Mouse (Mus musculus) forebrain, embryonic 14.5 days (tissue): ENCODE results near the gene Bicra. TPM values are rescaled to one million over a fixed set of nuclear protein-coding genes. Genes with fewer than 3 reads are reported as not detected.
A peak's percentile ranks its signal among the peaks of the same experiment; 100 is the strongest.

Source experiments
- ATAC-seq: fragments of 200-750 bp; cut with Nextera tagmentation; 2 replicates; pipeline ENCODE4 v1.8.0; 2017; ENCODE audit warnings: mild to moderate bottlenecking, moderate library complexity
- DNase-seq: peaks from one replicate; pipeline ENCODE4 v3.0.0-alpha.2; 2015; ENCODE audit warnings: low spot score
- H3K27ac ChIP-seq: fragments of 300-500 bp; sonication (generic); 2 replicates; pipeline ENCODE4 v1.5.1; 2014; ENCODE audit warnings: low read depth, mild to moderate bottlenecking, control low read depth, low read length, moderate library complexity
- H3K27me3 ChIP-seq: fragments of 300-500 bp; sonication (generic); replicated peaks from 2 replicates; pipeline ENCODE4 v1.6.1; 2014; ENCODE audit warnings: low read length, control low read depth, mixed read lengths; ENCODE audit not compliant: control insufficient read depth, insufficient read depth
- H3K36me3 ChIP-seq: fragments of 300-500 bp; sonication (generic); 2 replicates; pipeline ENCODE4 v1.6.1; 2014; ENCODE audit warnings: low read length, control low read depth; ENCODE audit not compliant: control insufficient read depth, insufficient read depth
- H3K4me1 ChIP-seq: fragments of 300-500 bp; sonication (generic); 2 replicates; pipeline ENCODE4 v1.6.1; 2014; ENCODE audit warnings: antibody characterized with exemption, low read length, control low read depth; ENCODE audit not compliant: control insufficient read depth, insufficient read depth
- H3K4me2 ChIP-seq: fragments of 300-500 bp; sonication (generic); 2 replicates; pipeline ENCODE4 v1.6.1; 2014; ENCODE audit warnings: mild to moderate bottlenecking, control low read depth, low read length
- H3K4me3 ChIP-seq: fragments of 300-500 bp; sonication (generic); 2 replicates; pipeline ENCODE4 v1.5.1; 2014; ENCODE audit warnings: low read depth, low read length, control low read depth
- H3K9ac ChIP-seq: fragments of 300-500 bp; sonication (generic); 2 replicates; pipeline ENCODE4 v1.6.1; 2014; ENCODE audit warnings: mild to moderate bottlenecking, low read length, control low read depth, moderate library complexity
- H3K9me3 ChIP-seq: fragments of 300-500 bp; sonication (generic); replicated peaks from 2 replicates; pipeline ENCODE4 v1.6.1; 2016; ENCODE audit warnings: low read length, control low read depth, mixed read lengths; ENCODE audit not compliant: control insufficient read depth
- WGBS: fragments of 180-500 bp; shearing (Covaris S2); extraction: QIAGEN DNeasy Blood & Tissue Kit; methylation state at CpG from one replicate; pipeline ENCODE4 v1.1.7; 2014; 5-methylcytosine and 5-hydroxymethylcytosine counted together
- polyA plus RNA-seq: library from polyadenylated mRNA; unstranded; fragments of >200 nt; fragmentation: Nextera tagmentation; extraction: Ambion mirVana; gene quantifications from 2 replicates; pipeline ENCODE4 v1.2.1, GENCODE M21; 2014

Gene Bicra
- polyA plus RNA-seq, 1 experiment from 2014 or later = 4.3 TPM

- Histone ChIP-seq H3K36me3 (no peaks in the 10 kb centered on the region), H3K9ac (no peak overlapping the region), H3K4me3 (no peak overlapping the region), H3K9me3 (no peaks in the 10 kb centered on the region), H3K4me1 (no peaks in the 10 kb centered on the region), H3K27ac (no peak overlapping the region), H3K4me2 (no peak overlapping the region), H3K27me3 (no peaks in the 10 kb centered on the region)
- 94% methylated on average over 13 of the region's 13 CpGs for WGBS
- DNase-seq (no peak), ATAC-seq (no peak)
Measured at GRCm38 (mm10) chr7:15953307-15954074, 94.2 kb downstream of the Bicra start.

DNA sequence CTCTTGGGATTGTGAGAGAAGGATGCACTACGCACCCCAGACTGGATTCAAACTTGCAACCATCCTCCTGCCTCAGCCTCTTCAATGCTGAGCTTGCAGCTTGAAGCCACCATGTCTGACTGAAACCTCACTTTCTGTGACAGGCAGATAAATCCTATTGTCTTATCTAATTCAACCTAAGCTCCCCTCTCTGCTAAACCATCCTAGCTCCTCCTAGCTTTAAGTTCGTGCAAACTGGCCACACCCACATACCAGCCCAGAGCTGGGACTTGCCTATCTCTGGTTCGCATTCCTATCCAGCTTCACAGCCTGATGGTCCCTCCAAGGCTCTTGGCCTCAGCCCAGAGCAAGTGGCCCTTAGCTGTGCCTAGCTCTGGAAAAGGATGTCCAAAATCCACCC is 95.3 kb downstream of the Bicra start:
- no peak for ATAC-seq
- Histone ChIP-seq H3K4me3 (no peak overlapping the region), H3K36me3 (no peaks in the 10 kb centered on the region), H3K4me2 (no peak overlapping the region), H3K9ac (no peak overlapping the region), H3K27me3 (no peaks in the 10 kb centered on the region), H3K9me3 (no peaks in the 10 kb centered on the region), H3K27ac (no peak overlapping the region), H3K4me1 (no peaks in the 10 kb centered on the region)
- 79% methylated on average over 3 of the region's 3 CpGs for WGBS
- no peak for DNase-seq

GRCm38 (mm10) chr7:15950008-15950407 is 97.7 kb downstream of the Bicra start:
- ATAC-seq (no peak), DNase-seq (no peak)
- H3K4me1 ChIP-seq = peaks cover 1% of the 10 kb centered on the region
- H3K9me3 ChIP-seq = no peaks in the 10 kb centered on the region
- H3K9ac ChIP-seq = no peak overlapping the region
- no peaks in the 10 kb centered on the region for H3K36me3 ChIP-seq
- WGBS = 83% methylated on average over 15 of the region's 15 CpGs
- H3K27me3 ChIP-seq = no peaks in the 10 kb centered on the region
- H3K27ac ChIP-seq = no peak overlapping the region
- H3K4me2 ChIP-seq = no peak overlapping the region
- H3K4me3 ChIP-seq = no peak overlapping the region

GRCm38 (mm10) chr7:15949216-15949790 is 98.4 kb downstream of the Bicra start:
- no peak overlapping the region for H3K27ac ChIP-seq
- H3K9me3 ChIP-seq = no peaks in the 10 kb centered on the region
- WGBS = 87% methylated on average over 7 of the region's 7 CpGs
- peaks cover 6% of the 10 kb centered on the region for H3K4me1 ChIP-seq
- H3K4me2 ChIP-seq = no peak overlapping the region
- H3K9ac ChIP-seq = no peak overlapping the region
- ATAC-seq (no peak), DNase-seq (no peak)
- H3K27me3 ChIP-seq = no peaks in the 10 kb centered on the region
- H3K36me3 ChIP-seq = peaks cover 2% of the 10 kb centered on the region; the same call in 1 of the 2 replicates
- H3K4me3 ChIP-seq = no peak overlapping the region

GRCm38 (mm10) chr7:15948381-15948941 is 99.3 kb downstream of the Bicra start:
- Histone ChIP-seq H3K27me3 (no peaks in the 10 kb centered on the region), H3K4me2 (peak overlapping the region; percentile 38), H3K9me3 (no peaks in the 10 kb centered on the region), H3K9ac (peak overlapping the region; percentile 13; the same call in 1 of the 2 replicates), H3K27ac (no peak overlapping the region), H3K4me1 (peaks cover 6% of the 10 kb centered on the region), H3K36me3 (peaks cover 11% of the 10 kb centered on the region), H3K4me3 (no peak overlapping the region)
- ATAC-seq (no peak), DNase-seq (peak; percentile 54)
- 9% methylated on average over 23 of the region's 23 CpGs for WGBS

DNA sequence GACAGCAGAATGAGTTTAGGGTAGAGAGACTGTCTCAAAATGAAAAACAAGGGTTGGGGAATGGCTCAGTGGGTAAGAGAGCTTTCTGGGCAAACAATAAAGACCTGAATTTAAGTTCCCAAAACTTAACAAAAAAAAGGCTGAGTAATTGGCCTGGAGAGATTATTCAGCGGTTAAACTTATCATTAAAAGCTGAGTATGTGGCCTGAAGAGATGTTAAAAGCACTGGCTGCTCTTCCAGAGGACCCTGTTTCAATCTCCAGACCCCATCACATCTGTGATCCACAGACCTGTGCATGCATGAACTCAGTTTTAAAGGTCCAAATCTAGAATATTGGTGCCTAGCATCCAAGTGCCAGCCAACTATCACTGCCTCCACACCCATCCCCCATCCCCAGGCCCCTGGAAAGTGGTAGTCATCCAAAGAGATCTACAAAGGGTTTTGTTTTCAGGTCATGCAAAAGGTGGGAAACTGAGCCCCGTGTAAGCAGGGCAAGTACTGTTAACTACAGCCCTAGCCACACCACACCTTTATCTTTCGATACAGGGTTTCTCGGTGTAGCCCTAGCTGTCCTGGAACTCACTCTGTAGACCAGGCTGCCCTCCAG is 100.0 kb downstream of the Bicra start:
- Histone ChIP-seq H3K36me3 (peaks cover 18% of the 10 kb centered on the region), H3K4me3 (no peak overlapping the region), H3K27me3 (no peaks in the 10 kb centered on the region), H3K9me3 (no peaks in the 10 kb centered on the region), H3K27ac (no peak overlapping the region), H3K4me1 (peaks cover 6% of the 10 kb centered on the region), H3K9ac (no peak overlapping the region), H3K4me2 (no peak overlapping the region)
- ATAC-seq = no peak
- DNase-seq = no peak
- WGBS = 39% methylated on average over 4 of the region's 4 CpGs

DNA sequence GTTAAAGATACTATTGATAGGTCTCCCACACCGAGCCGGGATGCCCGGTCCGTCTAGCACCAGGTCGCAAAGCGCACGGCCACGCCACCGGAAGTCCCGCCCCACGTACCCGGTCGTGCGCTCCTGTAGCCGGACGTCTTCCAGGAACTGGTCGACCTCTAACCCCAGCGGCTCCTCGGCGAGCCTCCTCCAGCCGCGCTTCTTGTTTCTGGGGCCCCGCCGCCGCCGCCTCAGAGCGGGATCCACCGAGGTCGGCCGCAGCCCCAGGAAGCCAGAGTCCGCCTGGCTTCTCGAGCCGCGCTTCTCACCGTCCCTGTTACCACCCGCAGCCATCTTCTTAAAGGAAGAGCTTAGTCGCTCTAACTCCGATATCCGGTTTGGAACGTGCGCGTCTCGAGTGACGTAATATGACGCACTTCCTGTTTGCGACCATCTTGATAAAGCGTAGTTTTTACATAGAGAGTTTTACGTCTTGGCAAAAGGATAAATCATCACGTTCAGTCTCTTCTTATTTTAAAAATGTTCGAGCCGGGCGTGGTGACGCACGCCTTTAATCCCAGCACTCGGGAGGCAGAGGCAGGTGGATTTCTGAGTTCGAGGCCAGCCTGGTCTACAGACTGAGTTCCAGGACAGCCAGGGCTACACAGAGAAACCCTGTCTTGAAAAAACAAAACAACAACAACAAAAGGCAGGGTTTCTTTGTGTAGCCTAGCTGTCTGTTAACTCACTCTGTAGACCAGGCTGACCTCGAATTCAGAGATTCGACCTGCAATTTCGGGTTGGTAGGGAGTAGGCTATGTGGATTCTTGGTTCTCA is 101.8 kb downstream of the Bicra start, which contains the start of gene Nop53:
Gene Nop53 (minus strand): TSS at position 354 of the 816 bp plus-strand sequence.
- Histone ChIP-seq H3K4me3 (peak within 1 kb of the TSS; percentile 67), H3K27ac (peak within 1 kb of the TSS; percentile 88), H3K4me2 (peak within 1 kb of the TSS; percentile 61), H3K9me3 (no peaks in the 10 kb centered on the region), H3K4me1 (peaks cover 6% of the 10 kb centered on the region), H3K9ac (peak within 1 kb of the TSS; percentile 71), H3K27me3 (no peaks in the 10 kb centered on the region), H3K36me3 (peaks cover 36% of the 10 kb centered on the region)
- peak; percentile 99 for DNase-seq
- ATAC-seq = peak; percentile 96
- WGBS = 2% methylated on average over 59 of the region's 59 CpGs

DNA sequence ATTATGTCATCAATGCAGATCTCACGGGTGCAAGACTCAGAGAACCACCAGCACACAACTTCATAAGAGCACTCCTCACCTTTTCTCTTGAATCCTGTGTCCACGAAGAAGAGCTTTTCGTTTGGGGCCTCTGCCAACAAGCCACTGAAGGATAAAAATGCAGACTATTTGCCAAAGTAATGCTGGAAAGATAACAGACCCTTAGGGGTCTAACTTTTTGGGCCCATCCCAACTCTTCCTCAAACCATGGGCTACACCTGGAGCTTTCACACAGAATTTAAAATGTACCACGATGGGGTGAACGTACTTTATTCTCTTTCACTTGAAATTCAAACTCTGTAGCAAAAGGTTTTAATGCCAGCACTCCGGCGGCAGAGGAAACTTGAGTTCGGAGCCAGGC is 102.5 kb downstream of the Bicra start:
- H3K4me3 ChIP-seq = peak overlapping the region; percentile 67
- H3K9ac ChIP-seq = peak overlapping the region; percentile 71
- H3K27me3 ChIP-seq = no peaks in the 10 kb centered on the region
- WGBS = 9% methylated on average over 8 of the region's 8 CpGs
- no peak overlapping the region for H3K27ac ChIP-seq
- peak; percentile 1; the same call in 1 of the 2 replicates for ATAC-seq
- peaks cover 43% of the 10 kb centered on the region for H3K36me3 ChIP-seq
- H3K9me3 ChIP-seq = no peaks in the 10 kb centered on the region
- H3K4me1 ChIP-seq = peaks cover 6% of the 10 kb centered on the region
- DNase-seq = no peak
- H3K4me2 ChIP-seq = peak overlapping the region; percentile 61
